Mouse (Mus musculus): ENCODE measurements at regions not wholly inside any gene's neighbourhood (a gene's known extent, or its start where the extent isn't known, plus 50 kb on each side); places are given as distances from the start of the nearest gene placed in this dataset.

GRCm38 (mm10) chr1:185628401-185628800, 173.8 kb downstream of the Slc30a10 start:
- TF ChIP-seq CTCF (IDR thresholded peaks at IDR 0.05; ENCODE audit: control insufficient read depth, insufficient read depth, insufficient replicate concordance, low read depth, low read length): no peak
- TF ChIP-seq POLR2A (IDR thresholded peaks at IDR 0.05; ENCODE audit: control insufficient read depth, low read depth, low read length): no peak

Measured in testis, adult 2 months (tissue).